Mouse (Mus musculus) adrenal gland, postnatal 10 days (tissue): ENCODE results near the gene Zfp429. TPM values are rescaled to one million over a fixed set of nuclear protein-coding genes. Genes with fewer than 3 reads are reported as not detected.
"Not testable (repeated sequence)": the region's sequence is repeated elsewhere in the genome, so short reads cannot be mapped to it uniquely, and the experiment has no call there.

ENCODE experiments used
- DNase-seq: peaks from one replicate; pipeline ENCODE4 v3.0.0; 2021; ENCODE audit warnings: mixed read lengths
- long read RNA-seq, 2 experiments: library from polyadenylated mRNA; stranded (forward); transcript quantifications; one replicate each; pipeline ENCODE4 v2.0.0; 2021
- total RNA-seq, 2 experiments: library from RNA; stranded (reverse); gene quantifications; 2 replicates each; pipeline ENCODE4 v1.2.3; 2021

Gene Zfp429
- 1 to 10 TPM; 4.3 to 4.4 TPM for total RNA-seq
- long read RNA-seq, experiment 1, partial matches to known transcripts, result 0 of 2 reads
- long read RNA-seq, experiment 1, other reads (novel, unspliced or antisense), result 0 of 2 reads
- long read RNA-seq, experiment 2, partial matches to known transcripts, result 0 of 5 reads
- long read RNA-seq, experiment 2, other reads (novel, unspliced or antisense), result 2 of 5 reads

DNA sequence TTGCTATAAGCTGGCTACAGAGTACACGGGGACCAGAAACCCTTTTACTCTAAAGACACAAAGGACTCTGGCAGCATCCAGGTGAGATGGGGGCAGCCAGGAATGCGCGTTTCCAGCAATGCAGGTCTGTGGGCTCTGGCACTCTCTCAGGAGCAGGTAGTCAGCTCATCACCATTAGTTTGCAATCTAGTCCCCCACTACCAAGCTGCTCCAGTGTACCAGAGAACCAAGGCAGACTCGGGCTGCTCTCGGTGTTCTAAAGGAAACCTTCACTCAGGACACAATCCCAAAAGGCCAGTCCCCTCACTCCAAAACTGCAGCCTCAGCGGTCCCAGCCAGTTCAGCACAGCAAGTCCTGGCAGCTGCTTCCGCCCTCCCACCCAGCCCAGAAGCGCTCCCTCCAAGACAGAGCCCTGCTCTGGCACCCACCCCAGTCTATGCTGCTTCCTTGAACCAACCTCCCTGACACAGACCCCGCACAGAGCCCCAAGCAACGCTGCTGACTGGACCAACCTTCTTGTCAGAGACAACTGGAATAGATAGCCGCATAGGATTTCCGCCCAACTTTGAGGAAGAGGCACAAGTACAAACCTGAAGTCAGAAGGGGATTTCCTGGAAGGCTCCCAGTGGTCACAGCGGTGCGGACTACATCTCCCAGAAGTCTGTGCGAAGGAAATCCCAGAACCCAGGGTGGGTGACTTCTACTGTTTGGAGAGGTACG is at the start of gene Zfp429:
Gene Zfp429, minus strand, starts transcription at position 637 of the 721 bp plus-strand sequence.
- peak; percentile 76 for DNase-seq

DNA sequence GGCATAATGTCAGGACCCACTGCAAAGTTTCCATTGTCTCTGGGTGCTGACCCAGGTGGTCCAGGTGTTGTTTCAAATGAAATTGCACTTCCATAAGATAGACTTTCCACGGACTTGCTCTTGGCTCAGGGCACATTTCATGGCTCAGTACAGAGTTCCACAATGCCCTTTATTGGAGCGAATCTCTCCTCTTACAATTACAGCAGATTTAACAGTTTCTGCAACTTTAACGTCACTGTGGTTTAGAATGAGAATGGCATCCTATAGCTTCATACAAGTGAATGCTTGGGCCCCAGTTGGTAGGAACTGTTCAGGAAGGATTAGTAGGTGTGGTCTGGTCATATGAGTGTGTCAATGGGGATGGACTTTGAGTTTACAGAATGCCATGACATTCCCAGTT is 37.5 kb upstream of the Zfp429 start:
- not testable (repeated sequence) for DNase-seq

DNA sequence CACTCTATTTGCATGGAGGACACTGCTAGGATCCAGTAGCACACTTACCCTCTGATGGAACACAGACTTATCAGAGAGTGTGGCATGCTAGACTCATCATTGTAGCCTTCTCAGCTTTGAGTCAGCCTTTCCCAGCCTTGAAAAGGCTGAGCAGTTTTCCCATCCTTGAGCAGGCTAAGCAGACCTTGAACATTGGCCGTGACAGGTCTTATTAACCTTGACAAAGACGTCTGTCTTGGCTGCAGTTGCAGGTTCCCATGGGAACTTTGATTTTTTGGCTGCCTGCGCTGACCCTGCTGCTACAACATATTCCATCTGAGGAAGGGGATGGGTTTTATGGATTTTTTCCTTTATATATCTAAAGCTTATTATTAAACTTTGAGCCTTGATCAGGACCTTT is 28.5 kb upstream of the Zfp429 start:
- DNase-seq, result peak; percentile 72

DNA sequence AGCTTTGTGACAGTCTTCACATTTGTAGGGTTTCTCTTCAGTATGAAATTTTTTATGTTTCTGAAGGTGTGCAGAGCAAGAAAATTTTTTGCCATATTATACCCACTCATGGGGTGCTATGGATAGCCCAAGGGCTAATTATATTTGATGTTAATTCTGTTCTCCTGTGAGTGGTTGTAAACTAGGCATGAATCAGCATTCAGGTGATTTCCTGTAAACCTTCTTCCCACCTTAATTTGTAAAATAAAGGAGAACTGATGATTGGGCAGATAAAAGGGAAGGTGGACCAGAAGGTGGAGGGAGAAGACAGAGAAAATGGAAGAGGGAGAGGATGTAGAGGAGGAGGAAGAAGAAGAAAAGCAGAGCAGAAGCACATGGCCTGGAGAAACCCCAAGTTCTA is 26.1 kb upstream of the Zfp429 start:
- not testable (repeated sequence) for DNase-seq

DNA sequence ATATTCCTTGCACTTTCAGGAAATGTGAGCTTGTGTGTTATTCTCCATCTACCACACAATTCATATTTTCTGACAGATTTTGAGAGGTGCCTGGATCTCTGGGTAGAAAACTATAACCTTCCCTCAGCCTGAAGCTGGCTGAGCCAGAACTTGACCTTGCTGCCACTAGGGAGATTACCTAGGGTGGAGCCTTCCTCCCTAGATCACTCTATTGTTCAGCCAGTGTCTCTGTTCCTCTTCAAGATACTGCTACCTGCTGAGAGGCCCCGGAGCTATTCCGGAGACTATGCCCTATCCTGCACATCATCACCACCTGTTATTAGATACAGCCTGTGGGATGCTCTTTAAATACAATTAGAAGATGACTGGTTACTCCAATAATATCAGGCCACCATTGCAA is 22.9 kb upstream of the Zfp429 start:
- DNase-seq, result not testable (repeated sequence)

DNA sequence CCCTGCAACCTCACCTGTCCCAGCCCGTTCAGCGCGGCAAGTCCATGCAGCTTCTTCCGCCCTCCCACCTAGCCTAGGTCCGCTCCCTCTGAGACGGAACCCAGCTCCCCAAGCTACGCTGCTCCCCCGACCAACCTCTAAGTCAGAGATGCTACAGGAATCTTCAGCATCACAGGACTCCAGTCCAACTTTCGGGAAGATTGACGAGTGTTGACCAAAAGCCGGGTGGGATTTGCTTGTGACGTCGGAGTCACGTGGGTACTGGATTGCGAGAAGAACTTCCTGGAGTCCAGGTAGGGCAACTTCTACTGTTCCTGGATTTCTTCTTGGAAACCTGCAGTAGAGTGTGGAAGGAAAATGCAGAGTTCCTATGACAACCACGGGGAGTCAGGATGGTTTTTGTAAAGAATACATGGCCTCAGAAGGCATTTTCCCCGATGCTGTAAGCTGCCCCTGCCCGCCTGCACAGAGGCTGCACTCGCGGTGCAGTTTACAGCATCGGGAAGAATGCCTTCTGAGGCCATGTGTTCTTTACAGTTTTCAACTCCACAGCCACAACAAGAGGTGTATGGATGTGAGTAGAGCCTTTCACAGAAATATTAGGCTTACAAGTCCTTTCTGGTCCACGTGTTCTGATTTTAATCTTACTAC is 21.7 kb upstream of the Zfp429 start, which contains the start of gene Zfp459:
Gene Zfp459, minus strand, starts transcription at position 212 of the 651 bp plus-strand sequence.
- peak; percentile 40 for DNase-seq

DNA sequence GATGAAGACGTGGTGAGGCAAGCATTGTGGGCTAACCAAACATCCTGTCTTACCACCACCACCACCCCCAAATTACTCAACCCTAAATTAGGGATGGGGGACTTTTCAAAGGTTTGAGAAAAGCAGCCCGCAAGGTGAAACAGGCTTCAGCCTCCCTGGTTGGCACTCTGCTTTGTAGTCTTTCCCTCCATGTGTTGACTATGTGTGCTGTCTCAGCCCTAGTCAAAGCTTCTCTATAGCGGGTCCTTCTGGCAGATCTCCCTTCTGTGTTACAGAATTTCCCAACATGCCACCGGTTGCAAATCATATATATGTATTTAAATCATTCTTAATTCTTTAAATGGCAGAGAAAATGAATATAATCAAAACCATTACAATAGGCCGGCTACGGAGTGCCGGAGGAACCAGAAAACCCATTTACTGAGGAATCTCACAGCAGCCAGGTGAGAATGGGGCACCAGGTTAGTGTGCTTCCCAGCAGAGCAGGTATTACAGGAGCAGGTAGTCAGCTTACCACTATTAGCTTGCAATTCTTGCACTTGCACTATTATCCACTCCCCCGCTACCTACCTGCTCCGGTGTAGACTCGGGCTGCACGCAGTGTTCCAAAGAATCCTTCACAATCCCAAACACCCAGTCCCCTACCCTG is 21.1 kb upstream of the Zfp429 start:
- no peak for DNase-seq

DNA sequence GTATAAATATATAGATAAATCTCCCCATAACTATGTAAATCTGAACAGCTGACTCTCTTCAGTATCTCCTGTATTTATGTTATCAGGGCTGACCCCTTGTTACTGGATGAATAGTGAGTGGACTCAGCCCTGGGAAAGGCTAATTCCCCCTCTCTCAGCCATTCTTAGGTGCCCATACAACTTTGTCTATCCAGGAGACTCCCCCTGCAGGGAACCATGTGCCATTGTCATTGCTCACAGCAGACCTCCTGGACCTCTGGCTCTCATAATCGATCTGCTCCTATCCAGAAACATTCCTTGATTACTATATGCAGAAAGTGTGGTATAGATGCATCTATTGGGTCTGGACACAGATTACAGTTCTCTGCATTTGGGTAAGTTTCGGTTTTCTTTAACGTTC is 17.2 kb upstream of the Zfp429 start:
- no peak for DNase-seq

DNA sequence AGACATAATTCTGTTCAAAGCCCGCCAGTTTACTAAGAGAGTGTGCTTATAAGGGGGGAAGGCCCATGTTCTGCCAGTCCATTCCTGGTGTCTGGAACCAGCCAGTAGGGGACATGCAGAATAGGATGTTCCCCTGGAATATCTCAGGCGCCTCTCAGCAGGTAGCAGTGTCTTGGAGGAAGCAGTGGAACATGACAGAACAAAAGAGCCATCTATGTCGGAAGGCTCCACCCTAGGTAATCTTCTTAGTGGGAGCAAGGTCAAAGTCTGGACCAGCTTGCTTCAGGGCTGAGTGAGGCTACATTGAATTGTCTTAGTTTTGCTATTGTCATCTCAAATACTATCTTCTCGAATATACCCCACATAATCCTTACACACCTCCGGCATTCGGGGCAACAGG is 16.1 kb upstream of the Zfp429 start:
- no peak for DNase-seq

DNA sequence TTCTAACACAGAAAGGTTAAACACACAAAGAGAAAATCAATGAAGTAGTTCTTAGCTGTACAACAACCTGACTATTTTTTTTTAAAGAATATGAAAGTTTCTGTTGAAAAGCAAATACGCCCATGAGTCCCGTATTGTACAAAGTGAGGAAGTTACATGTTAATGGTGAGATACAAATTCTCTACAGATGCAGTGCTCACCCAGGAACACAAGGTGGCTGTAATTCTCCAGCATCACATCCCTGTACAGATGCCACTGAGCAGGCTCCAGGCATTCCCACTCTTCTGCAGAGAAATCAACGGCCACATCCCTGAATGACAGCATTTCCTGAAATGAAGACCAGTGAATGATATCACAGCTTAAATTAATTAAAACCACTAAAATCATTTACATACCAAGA is 14.0 kb upstream of the Zfp429 start:
- DNase-seq, result not testable (repeated sequence)

DNA sequence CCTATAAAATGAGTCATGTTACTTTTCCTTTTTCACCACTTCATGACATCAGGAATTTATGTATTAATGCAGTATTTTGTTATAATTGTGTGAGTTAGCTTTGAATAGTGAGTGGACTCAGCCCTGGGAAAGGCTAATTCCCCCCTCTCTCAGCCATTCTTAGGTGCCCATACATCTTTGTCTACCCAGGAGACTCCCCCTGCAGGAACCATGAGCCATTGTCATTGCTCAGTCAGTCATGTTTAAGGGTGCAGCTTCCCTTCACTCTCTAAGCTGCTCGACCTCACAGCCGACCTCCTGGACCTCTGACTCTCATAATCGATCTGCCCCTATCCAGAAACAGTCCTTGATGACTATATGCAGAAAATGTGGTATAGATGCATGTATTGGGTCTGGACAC is 23.4 kb downstream of the Zfp429 start:
- not testable (repeated sequence) for DNase-seq

DNA sequence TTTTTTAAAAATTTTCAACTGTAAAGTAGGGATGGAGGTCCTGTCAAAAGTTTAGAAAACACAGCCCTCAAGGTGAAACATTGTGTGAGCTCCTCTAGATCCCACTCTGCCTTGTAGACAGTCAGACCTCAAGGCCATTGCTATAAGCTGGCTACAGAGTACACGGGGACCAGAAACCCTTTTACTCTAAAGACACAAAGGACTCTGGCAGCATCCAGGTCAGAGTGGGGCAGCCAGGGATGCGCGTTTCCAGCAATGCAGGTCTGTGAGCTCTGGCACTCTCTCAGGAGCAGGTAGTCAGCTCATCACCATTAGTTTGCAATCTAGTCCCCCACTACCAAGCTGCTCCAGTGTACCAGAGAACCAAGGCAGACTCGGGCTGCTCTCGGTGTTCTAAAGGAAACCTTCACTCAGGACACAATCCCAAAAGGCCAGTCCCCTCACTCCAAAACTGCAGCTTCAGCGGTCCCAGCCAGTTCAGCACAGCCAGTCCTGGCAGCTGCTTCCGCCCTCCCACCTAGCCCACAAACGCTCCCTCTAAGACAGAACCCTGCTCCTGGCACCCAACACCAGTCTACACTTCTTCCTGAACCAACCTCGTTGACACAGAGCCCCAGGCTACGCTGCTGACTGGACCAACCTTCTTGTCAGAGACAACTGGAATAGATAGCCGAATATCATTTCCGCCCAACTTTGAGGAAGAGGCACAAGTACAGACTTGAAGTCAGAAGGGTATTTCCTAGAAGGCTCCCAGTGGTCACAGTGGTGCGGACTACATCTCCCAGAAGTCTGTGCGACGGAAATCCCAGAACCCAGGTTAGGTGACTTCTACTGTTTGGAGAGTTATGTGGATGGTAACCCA is 24.3 kb downstream of the Zfp429 start, which contains the start of the genes Gm28041 and Zfp456:
Gene Gm28041, minus strand, starts transcription at position 684 of the 862 bp plus-strand sequence.
Gene Zfp456, minus strand, starts transcription at position 761 of the 862 bp plus-strand sequence.
- peak; percentile 78 for DNase-seq

DNA sequence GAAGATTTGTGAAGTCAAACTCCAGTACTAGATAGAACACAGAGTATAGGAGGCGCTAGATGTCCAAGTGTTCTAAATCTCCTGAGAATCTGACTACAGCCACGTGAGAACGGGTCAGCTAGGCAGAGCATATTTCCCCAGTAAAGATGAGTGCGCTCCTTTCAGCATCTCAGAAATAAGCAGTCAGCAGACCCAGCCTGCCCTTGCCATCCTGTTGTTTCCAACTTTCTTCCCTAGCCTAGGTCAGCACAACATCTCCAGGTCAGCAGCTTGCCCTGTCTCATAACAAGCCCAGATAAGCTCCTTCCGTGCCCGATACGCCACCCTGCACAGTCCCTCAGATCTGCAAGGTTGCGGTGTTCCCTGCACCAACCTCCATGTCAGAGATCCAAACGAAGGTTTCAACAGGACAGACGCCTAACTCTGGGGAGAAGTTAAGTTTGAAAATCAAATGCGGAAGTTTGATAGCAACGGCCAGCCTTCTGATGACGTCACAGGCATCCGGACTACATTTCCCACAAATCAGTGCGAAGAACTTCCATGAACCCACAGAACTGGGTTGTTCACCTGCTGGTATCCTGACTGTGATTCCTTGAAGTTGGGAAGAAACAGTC is 39.4 kb downstream of the Zfp429 start, which contains the start of the genes Gm28044 and Zfp953:
Gene Gm28044, minus strand, starts transcription at position 406 of the 614 bp plus-strand sequence.
Gene Zfp953, minus strand, starts transcription at position 475 of the 614 bp plus-strand sequence.
- peak; percentile 93 for DNase-seq

DNA sequence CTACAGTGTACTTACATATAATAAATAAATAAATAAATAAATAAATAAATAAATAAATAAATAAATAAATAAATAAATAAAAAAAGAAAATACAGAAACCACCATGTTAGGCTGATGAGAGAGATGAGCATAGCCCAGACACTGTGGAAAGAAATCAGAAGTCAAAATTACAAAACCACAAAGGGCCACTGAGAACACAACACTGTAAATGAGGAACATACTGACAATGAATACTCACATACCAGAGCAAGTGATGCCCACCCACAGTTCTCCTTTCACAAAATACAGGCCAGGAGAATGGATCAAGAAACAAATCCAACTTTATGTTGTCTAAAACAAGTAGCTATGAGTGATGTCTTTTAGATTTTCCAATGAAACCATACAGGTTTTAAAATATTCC is 47.8 kb downstream of the Zfp429 start:
- no peak for DNase-seq

DNA sequence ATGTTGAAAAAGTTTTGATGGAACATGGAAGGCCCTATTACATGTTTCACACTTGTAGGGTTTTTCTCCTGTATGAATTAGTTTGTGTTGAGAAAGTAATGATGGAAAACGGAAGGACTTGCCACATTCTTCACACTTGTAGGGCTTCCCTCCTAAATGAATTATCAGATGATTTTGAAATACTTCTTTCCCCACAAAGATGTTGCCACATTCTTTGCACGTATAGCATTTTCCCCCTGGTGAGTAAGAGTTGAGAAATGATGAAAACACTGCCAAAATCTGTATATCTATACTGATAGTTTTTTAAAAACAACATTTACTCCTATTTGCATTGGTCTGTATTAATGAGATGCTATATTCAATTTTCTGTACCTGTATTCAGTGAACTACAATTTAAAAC is 56.2 kb downstream of the Zfp429 start:
- no peak for DNase-seq

Other genes with a start within 250 kb of the Zfp429 start
- gene Rsl1, start 226.6 kb downstream of the Zfp429 start, total RNA-seq, result 1 to 10 TPM; 5.8 to 5.9 TPM
- 1 to 10 TPM; 1.9 to 2.6 TPM for gene Zfp455, start 205.3 kb downstream of the Zfp429 start, total RNA-seq
- 1 to 10 TPM; 2.5 to 4.9 TPM for gene Zfp458, start 121.4 kb downstream of the Zfp429 start, total RNA-seq
- 1 to 10 TPM; 2.2 to 4.7 TPM for gene Zfp457, start 93.3 kb downstream of the Zfp429 start, total RNA-seq
- gene Zfp595, start 67.2 kb downstream of the Zfp429 start, total RNA-seq, result 1 to 10 TPM; 3.5 to 5.1 TPM
- gene Gm28044, start 39.3 kb downstream of the Zfp429 start, total RNA-seq, result 1 to 10 TPM in 1 of 2 experiments, not detected in 1; 1.9 TPM
- 1 to 10 TPM; 2.6 to 2.7 TPM for gene Zfp953, start 39.2 kb downstream of the Zfp429 start, total RNA-seq
- gene Gm28041, start 24.1 kb downstream of the Zfp429 start, total RNA-seq, result 1 to 10 TPM in 1 of 2 experiments, not detected in 1; 1.7 TPM
- gene Zfp456, start 24.0 kb downstream of the Zfp429 start, total RNA-seq, result 1 to 10 TPM; 1.7 to 1.9 TPM
- 1 to 10 TPM in 1 of 2 experiments, under 1 TPM in 1; 0.54 to 1.5 TPM for gene Zfp459, start 21.6 kb upstream of the Zfp429 start, total RNA-seq
- 10 to 100 TPM; 11.1 to 13.2 TPM for gene Zfp874a, start 51.8 kb upstream of the Zfp429 start, total RNA-seq
- gene Zfp874b, start 84.4 kb upstream of the Zfp429 start, total RNA-seq, result 10 to 100 TPM; 11.7 to 14.2 TPM
- 1 to 10 TPM; 6.0 to 8.1 TPM for gene Zfp58, start 100.7 kb upstream of the Zfp429 start, total RNA-seq
- not detected for gene Gm26965, start 126.3 kb upstream of the Zfp429 start, total RNA-seq
- gene Zfp87, start 126.4 kb upstream of the Zfp429 start, total RNA-seq, result 10 to 100 TPM; 19.5 to 21.5 TPM
- 1 to 10 TPM; 8.0 to 8.5 TPM for gene Zfp748, start 154.0 kb upstream of the Zfp429 start, total RNA-seq
- gene Zfp729b, start 209.9 kb upstream of the Zfp429 start, total RNA-seq, result 1 to 10 TPM; 7.3 to 8.7 TPM
- not detected for gene Gm49345, start 237.9 kb upstream of the Zfp429 start, total RNA-seq
- gene Zfp729a, start 238.0 kb upstream of the Zfp429 start, total RNA-seq, result 1 to 10 TPM; 4.3 to 7.2 TPM